Mouse (Mus musculus) liver, embryonic 13.5 days (tissue): ENCODE results near the gene Commd6. TPM values are rescaled to one million over a fixed set of nuclear protein-coding genes. Genes with fewer than 3 reads are reported as not detected.

Source experiments
- ATAC-seq: fragments of 200-750 bp; cut with Nextera tagmentation; 2 replicates; pipeline ENCODE4 v1.8.0; 2017; ENCODE audit warnings: low read depth, mild to moderate bottlenecking, moderate number of reproducible peaks, moderate library complexity
- DNase-seq: peaks from one replicate; pipeline ENCODE4 v3.0.0; 2022
- H3K27ac ChIP-seq: fragments of 300-500 bp; sonication (generic); 2 replicates; pipeline ENCODE4 v1.5.1; 2015; ENCODE audit warnings: moderate library complexity, mild to moderate bottlenecking, inconsistent platforms
- H3K27me3 ChIP-seq: fragments of 300-500 bp; sonication (generic); 2 replicates; pipeline ENCODE4 v1.6.1; 2015; ENCODE audit warnings: mild to moderate bottlenecking, inconsistent platforms
- H3K36me3 ChIP-seq: fragments of 300-500 bp; sonication (generic); 2 replicates; pipeline ENCODE4 v1.6.1; 2015; ENCODE audit warnings: mild to moderate bottlenecking, inconsistent platforms
- H3K4me1 ChIP-seq: fragments of 300-500 bp; sonication (generic); replicated peaks from 2 replicates; pipeline ENCODE4 v1.6.1; 2015; ENCODE audit warnings: inconsistent platforms
- H3K4me2 ChIP-seq: fragments of 300-500 bp; sonication (generic); 2 replicates; pipeline ENCODE4 v1.6.1; 2015; ENCODE audit warnings: inconsistent platforms, mild to moderate bottlenecking, moderate library complexity
- H3K4me3 ChIP-seq: fragments of 300-500 bp; sonication (generic); replicated peaks from 2 replicates; pipeline ENCODE4 v1.5.1; 2015; ENCODE audit warnings: mild to moderate bottlenecking, inconsistent platforms
- H3K9ac ChIP-seq: fragments of 300-500 bp; sonication (generic); 2 replicates; pipeline ENCODE4 v1.6.1; 2015; ENCODE audit warnings: mild to moderate bottlenecking, inconsistent platforms
- H3K9me3 ChIP-seq: fragments of 300-500 bp; sonication (generic); replicated peaks from 2 replicates; pipeline ENCODE4 v1.6.1; 2016; ENCODE audit warnings: inconsistent platforms
- WGBS: fragments of 180-500 bp; shearing (Covaris S2); methylation state at CpG from one replicate; pipeline ENCODE4 v1.1.7; 2015; ENCODE audit not compliant: insufficient replicate concordance; 5-methylcytosine and 5-hydroxymethylcytosine counted together
- polyA plus RNA-seq: library from polyadenylated mRNA; unstranded; fragments of >200 nt; fragmentation: Nextera tagmentation; extraction: Ambion mirVana; gene quantifications from 2 replicates; pipeline ENCODE4 v1.2.1, GENCODE M21; 2015

The Commd6 gene
- polyA plus RNA-seq, 1 experiment from 2014 or later = 60.8 TPM

DNA sequence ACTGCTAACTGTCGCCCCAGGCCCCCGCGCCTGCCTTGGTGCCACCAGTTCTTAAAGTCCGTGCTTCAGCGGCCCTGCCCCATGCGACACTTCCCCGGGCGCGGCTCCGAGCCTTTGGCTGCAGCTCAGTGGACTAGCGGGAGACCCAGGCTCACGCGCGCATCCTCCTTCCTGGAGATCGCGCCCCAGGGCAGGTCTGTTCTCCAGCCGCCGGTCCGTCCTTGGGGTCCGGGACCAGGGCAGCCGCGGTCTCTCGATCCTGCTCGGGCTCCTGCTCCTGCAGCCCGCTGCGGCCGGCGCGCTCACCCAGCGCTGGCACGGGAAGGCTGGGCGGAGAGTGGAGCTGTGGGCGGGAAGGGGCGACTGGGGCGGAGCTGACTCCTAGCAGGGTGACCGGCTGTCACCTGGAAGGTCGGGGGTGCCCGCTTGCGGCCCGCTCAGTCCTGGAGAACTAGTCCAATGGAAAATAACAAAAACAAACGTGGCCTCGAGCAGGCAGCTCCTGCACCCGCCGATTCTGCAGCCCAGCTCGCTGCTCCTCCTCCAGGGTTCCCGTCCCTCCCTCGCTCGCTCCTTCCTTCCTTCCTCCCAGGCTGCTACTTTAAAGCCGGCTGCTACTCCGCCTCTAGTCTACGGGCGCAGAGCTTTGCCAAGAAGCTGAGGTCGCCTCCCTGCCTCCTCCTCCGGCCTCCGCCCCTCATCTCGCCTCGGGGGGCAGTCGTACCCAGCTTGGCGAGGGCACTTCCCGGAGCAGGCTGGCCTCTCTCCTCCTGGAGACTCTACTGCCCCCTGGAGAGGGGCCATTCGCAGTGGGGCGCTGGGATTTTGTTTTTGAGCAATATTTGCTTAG, 31.7 kb downstream of the Commd6 start, which contains the start of gene Tbc1d4:
Gene Tbc1d4, minus strand, starts transcription at position 673 of the 850 bp plus-strand sequence.
- DNase-seq (peak; percentile 25), ATAC-seq (peak; percentile 80)
- Histone ChIP-seq H3K9ac (peak within 1 kb of the TSS; percentile 66), H3K4me1 (peaks cover 6% of the 10 kb centered on the region; the same call in 1 of the 2 replicates), H3K9me3 (no peaks in the 10 kb centered on the region), H3K27ac (no peak within 1 kb of the TSS), H3K36me3 (no peaks in the 10 kb centered on the region), H3K4me2 (peak within 1 kb of the TSS; percentile 81), H3K27me3 (peaks cover 26% of the 10 kb centered on the region), H3K4me3 (peak within 1 kb of the TSS; percentile 64)
- WGBS = under 1% methylated on average over 62 of the region's 62 CpGs

DNA sequence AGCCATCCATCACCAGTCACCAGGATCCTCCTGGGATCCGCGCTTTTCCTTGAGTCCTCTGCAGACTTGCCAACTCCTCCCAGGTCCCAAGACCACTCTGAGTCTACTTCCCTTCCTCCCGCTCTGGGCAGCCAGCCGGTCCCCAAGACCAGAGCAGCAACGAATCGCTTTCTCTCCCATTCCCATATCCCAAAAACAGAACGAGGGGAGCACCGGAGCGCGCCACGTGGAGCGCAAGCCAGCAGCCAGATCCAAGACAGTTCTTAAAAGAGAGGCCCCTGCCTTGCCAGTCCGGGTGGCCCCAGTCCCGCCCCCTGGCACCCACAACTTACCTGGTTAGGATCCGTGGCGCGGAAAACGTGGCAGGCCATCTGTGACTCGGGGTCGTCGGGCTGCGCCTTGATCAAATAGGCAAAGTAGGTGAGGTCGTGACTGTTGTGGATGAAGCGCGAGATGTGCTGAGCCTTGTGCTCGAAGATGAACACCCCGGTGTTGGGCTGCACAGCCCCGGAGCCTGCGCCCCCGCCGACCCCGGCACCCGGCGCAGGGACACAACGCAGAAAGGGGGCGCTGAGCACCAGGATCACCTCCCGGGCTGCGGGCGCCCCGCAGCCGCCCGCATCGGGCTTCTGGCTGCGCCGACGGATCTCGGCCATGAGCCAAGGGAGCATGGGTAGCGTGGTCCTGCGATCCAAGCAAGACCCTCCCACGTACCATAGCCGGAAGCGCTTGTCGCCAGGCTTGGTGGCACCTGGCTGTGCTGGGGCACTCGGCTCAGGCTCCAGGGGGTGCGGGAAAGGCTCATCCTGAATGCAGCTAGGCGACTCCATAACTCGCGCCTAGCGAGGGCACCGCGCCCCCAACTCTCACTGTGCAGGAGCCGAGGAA, 32.6 kb downstream of the Commd6 start:
- peak overlapping the region; percentile 64 for H3K4me3 ChIP-seq
- H3K4me2 ChIP-seq = peak overlapping the region; percentile 81
- H3K27ac ChIP-seq = no peak overlapping the region
- 2% methylated on average over 62 of the region's 62 CpGs for WGBS
- H3K36me3 ChIP-seq = no peaks in the 10 kb centered on the region
- peaks cover 26% of the 10 kb centered on the region for H3K27me3 ChIP-seq
- ATAC-seq (peak; percentile 22; the same call in 1 of the 2 replicates), DNase-seq (no peak)
- H3K9me3 ChIP-seq = no peaks in the 10 kb centered on the region
- peak overlapping the region; percentile 66 for H3K9ac ChIP-seq
- peaks cover 6% of the 10 kb centered on the region; the same call in 1 of the 2 replicates for H3K4me1 ChIP-seq

DNA sequence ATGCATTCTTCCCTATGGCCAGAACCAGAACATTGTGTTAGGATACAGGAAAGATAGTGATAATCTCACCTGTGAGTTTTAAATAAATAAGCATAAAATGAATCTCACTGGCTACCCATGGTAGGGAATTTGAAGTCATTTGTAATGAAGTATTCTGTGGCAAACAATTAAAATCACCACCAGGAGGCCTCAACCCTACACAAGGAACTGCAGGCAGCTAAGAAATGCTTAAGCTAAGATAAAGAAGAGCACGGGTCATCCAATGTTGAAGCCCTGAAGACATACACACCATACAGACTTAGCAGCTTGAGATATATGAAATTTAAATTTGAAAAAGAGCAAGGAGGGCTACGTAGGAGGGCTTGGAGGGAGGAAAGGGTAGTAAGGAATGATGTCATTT, 34.6 kb downstream of the Commd6 start:
- Histone ChIP-seq H3K27ac (no peak overlapping the region), H3K27me3 (peaks cover 26% of the 10 kb centered on the region), H3K4me1 (peaks cover 6% of the 10 kb centered on the region; the same call in 1 of the 2 replicates), H3K4me2 (no peak overlapping the region), H3K9me3 (no peaks in the 10 kb centered on the region), H3K4me3 (no peak overlapping the region), H3K36me3 (no peaks in the 10 kb centered on the region), H3K9ac (no peak overlapping the region)
- ATAC-seq (no peak), DNase-seq (no peak)
- 42% methylated on average over 2 of the region's 2 CpGs for WGBS

DNA sequence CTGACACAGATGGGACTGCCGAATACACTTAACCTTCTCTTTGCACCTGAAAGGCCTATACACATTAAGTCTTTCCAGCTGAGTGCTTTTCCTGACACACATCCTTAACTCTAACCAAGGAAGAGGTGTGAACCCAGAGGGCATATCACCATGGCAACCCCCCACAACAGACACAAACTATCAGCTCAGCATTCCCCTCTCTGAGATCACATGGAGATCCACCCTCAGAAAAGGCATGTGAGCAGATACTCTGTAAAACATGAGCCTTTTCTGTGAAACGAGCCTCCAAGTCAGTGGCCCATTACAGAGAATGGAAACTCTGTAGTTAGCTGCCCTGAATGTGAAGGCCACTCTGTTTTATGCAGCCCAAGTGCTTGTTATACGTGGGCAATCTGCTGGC, 37.6 kb downstream of the Commd6 start:
- 58% methylated on average over 3 of the region's 3 CpGs for WGBS
- H3K4me1 ChIP-seq = no peaks in the 10 kb centered on the region
- H3K9me3 ChIP-seq = no peaks in the 10 kb centered on the region
- no peak overlapping the region for H3K4me2 ChIP-seq
- DNase-seq (no peak), ATAC-seq (no peak)
- peaks cover 9% of the 10 kb centered on the region for H3K27me3 ChIP-seq
- H3K4me3 ChIP-seq = no peak overlapping the region
- no peak overlapping the region for H3K9ac ChIP-seq
- no peak overlapping the region for H3K27ac ChIP-seq
- no peaks in the 10 kb centered on the region for H3K36me3 ChIP-seq

DNA sequence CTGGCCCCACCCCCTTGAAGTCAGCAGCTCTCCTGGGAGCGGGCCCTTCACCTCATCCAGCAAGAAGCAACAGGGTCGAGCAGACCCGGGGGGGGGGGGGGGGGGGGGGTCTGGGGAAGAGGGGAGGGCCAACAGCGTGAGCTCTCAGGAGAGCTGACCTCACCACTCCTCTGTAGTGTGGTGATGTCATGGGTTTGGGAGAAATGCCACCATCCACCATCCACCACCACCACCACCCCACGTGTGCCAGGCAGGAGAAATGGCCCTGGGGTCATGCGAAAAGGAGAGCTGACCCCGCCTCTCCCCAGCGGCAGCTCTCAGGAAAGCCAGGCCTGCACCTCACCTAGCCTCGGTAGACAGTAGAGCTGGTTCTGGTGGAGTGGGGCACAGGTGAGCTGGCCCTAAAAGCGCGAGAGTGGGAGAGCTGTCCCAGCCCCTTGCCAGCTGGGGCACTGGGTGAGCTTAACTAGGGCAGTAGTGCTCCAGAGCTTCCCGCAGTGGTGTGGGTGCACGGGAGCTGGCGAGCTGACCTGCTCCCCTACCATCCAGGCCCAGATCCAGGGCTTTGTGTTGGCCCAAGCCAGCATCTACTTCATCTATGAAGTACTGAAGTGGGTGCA, 43.3 kb downstream of the Commd6 start:
- Histone ChIP-seq H3K4me2 (no peak overlapping the region), H3K27ac (no peak overlapping the region), H3K36me3 (no peaks in the 10 kb centered on the region), H3K9ac (no peak overlapping the region), H3K4me3 (no peak overlapping the region), H3K27me3 (no peaks in the 10 kb centered on the region), H3K9me3 (no peaks in the 10 kb centered on the region), H3K4me1 (no peaks in the 10 kb centered on the region)
- no peak for DNase-seq
- WGBS = 77% methylated on average over 12 of the region's 14 CpGs
- ATAC-seq = no peak

DNA sequence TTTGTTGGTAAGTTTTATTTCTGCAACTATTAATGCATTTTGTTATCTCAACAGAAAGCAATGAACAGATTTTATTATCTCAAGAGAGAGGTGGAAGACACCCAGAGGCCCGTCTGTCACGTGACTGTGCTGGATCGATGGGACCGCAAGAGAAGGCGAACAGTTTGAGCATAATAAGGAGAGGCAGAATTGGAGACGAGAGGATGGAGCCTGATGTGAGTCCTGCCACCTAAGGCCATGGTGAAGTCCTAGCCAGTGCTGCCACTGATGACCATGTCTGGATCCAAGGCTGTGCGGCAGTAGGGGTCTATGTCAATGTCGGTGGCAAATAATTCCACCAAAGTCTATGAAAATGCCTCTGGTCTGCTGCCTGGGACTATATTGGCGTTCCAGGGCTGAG, 43.8 kb downstream of the Commd6 start:
- no peak overlapping the region for H3K27ac ChIP-seq
- H3K4me1 ChIP-seq = no peaks in the 10 kb centered on the region
- ATAC-seq (no peak), DNase-seq (no peak)
- H3K27me3 ChIP-seq = no peaks in the 10 kb centered on the region
- no peaks in the 10 kb centered on the region for H3K36me3 ChIP-seq
- WGBS = 82% methylated on average over 9 of the region's 9 CpGs
- no peaks in the 10 kb centered on the region for H3K9me3 ChIP-seq
- no peak overlapping the region for H3K9ac ChIP-seq
- H3K4me2 ChIP-seq = no peak overlapping the region
- no peak overlapping the region for H3K4me3 ChIP-seq

DNA sequence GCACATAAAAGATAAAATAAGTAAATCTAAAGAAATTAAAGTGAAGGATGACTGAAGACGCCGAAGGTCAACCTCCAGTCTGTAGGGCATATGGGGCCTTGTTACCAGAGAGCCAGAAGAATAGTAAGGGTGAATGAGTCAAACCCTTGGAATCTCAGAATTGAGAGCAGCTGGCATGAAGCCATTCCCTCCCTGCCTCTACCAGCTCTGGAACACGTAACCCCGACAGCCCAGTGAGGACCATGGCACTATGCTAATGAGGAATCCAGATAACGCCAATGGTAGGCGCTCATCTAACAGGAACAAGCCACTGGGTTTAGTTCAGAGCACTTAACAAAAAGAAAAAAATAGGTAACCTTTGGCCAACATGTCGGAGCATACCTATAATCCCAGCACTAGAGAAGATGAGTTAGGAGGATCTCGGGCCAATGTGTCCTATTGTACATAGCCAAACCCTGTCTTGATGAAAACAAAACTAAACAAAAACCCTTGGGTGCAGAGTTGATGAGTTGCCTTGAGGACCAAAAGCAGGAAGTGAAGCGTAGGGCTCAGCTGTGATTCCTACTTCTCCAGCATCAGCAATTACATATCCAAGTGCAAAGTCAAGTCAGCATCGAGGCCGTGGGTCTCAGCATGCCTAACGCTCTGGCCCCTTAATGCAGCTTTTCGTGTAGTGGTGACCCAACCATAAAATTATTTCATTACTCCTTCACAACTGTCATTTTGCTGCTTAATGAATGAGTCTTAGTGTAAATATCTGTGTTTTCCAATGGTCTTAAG, 45.0 kb downstream of the Commd6 start:
- ATAC-seq (no peak), DNase-seq (no peak)

DNA sequence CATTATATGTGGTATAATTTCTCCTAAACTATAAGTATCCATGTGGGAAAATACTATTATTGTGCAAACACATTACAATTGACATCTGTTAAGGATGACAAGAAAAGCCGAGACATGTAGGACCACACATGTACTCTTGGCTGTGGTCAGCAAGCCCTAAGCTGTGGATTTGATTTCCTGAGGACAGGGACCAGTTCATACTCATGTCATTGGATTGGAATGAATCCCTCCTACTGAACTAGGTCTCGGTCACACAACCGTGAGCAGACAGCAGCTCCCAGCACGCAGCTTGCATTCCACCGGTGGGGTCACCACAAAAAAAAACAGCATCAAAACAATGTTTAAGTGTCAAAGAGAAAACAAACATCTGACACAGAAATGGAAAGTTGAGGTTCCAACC, 46.5 kb downstream of the Commd6 start:
- WGBS = 72% methylated on average over 5 of the region's 5 CpGs
- Histone ChIP-seq H3K27ac (no peak overlapping the region), H3K36me3 (no peaks in the 10 kb centered on the region), H3K4me1 (no peaks in the 10 kb centered on the region), H3K4me2 (no peak overlapping the region), H3K9ac (no peak overlapping the region), H3K27me3 (no peaks in the 10 kb centered on the region), H3K4me3 (no peak overlapping the region), H3K9me3 (no peaks in the 10 kb centered on the region)
- ATAC-seq = no peak
- no peak for DNase-seq

More for the DNA sequence above, 45.0 kb downstream of the Commd6 start:
- H3K9me3 ChIP-seq = no peaks in the 10 kb centered on the region
- H3K27me3 ChIP-seq = no peaks in the 10 kb centered on the region
- H3K4me2 ChIP-seq = no peak overlapping the region
- WGBS = 73% methylated on average over 13 of the region's 13 CpGs
- no peaks in the 10 kb centered on the region for H3K4me1 ChIP-seq
- no peak overlapping the region for H3K27ac ChIP-seq
- H3K36me3 ChIP-seq = no peaks in the 10 kb centered on the region
- H3K4me3 ChIP-seq = no peak overlapping the region
- H3K9ac ChIP-seq = no peak overlapping the region

DNA sequence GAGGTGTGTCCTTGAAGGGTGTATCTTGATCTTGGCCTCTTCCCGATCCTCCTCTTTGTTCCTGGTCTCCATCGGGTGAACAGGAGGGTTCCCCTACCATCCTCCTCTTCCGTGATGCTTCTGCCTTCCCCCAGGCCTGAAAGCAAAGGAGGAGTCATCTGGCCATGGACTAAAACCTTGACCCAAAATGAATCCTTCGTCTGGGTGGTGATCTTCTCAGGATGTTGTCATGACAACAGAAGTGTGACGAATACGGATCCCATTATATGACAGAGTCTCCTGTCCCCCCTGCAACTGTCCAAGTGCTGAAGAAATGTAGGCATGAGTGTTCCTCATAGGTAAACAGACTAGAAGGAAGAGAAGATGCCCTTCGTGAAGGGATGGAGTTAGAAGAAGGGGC, 47.1 kb downstream of the Commd6 start:
- no peak overlapping the region for H3K27ac ChIP-seq
- no peaks in the 10 kb centered on the region for H3K27me3 ChIP-seq
- no peaks in the 10 kb centered on the region for H3K4me1 ChIP-seq
- DNase-seq (no peak), ATAC-seq (no peak)
- H3K9ac ChIP-seq = no peak overlapping the region
- no peaks in the 10 kb centered on the region for H3K9me3 ChIP-seq
- H3K36me3 ChIP-seq = no peaks in the 10 kb centered on the region
- 75% methylated on average over 7 of the region's 7 CpGs for WGBS
- H3K4me2 ChIP-seq = no peak overlapping the region
- no peak overlapping the region for H3K4me3 ChIP-seq

DNA sequence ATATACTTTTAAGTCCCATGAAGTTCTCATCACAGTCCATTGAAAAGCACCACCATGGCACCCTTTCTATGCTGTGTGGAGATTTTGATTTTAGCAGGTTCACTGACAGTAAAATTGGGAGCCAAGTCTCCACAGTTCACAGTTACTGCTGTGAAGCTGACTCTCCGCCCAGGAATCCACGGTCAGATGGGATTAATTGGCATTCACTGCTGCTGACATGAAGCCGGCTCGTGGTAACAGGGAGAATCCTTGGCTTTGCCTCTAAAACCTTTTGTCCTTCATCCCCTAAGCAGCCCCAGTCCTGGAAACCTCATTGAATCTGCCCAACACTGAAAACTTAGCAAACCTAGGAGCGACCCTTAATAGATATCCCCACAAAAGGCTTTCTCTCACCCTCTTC, 49.4 kb downstream of the Commd6 start:
- no peak overlapping the region for H3K4me2 ChIP-seq
- no peak for DNase-seq
- 71% methylated on average over 5 of the region's 5 CpGs for WGBS

More for the DNA sequence above, 49.4 kb downstream of the Commd6 start:
- Histone ChIP-seq H3K9ac (no peak overlapping the region), H3K27ac (no peak overlapping the region), H3K9me3 (no peaks in the 10 kb centered on the region), H3K4me3 (no peak overlapping the region), H3K36me3 (no peaks in the 10 kb centered on the region), H3K4me1 (no peaks in the 10 kb centered on the region), H3K27me3 (no peaks in the 10 kb centered on the region)
- ATAC-seq = no peak
